Mouse (Mus musculus) Patski (cell line): ENCODE measurements at regions not wholly inside any gene's neighbourhood (a gene's known extent, or its start where the extent isn't known, plus 50 kb on each side); places are given as distances from the start of the nearest gene placed in this dataset.

Experiments
- ATAC-seq: fragments of 100-300 bp; one replicate; pipeline ENCODE4 v1.8.0; 2021
- CTCF ChIA-PET: fragments of 350-600 bp; sonication (Branson Sonifier 250); formaldehyde crosslinking; loops from one replicate; lab custom pipeline; 2022; ENCODE audit warnings: inconsistent platforms; lab: Charles Lee
- POLR2A ChIA-PET: fragments of 350-600 bp; sonication (Branson Sonifier 250); formaldehyde crosslinking; loops from one replicate; lab custom pipeline; 2022; ENCODE audit warnings: antibody characterized with exemption, inconsistent platforms; lab: Charles Lee
- DNase-seq: peaks from one replicate; pipeline ENCODE4 v3.0.0-alpha.2; 2011; ENCODE audit warnings: low read depth, low spot score
- H3K27me3 ChIP-seq: fragments of 371-371 bp; one replicate; pipeline ENCODE4 v1.5.1; 2021
- CTCF ChIP-seq: fragments of 100-300 bp; IDR thresholded peaks from one replicate; pipeline ENCODE4 v1.5.1; 2021
- in situ Hi-C: fragments of 300-500 bp; cut with MboI; formaldehyde crosslinking; loops from 3 replicates; pipeline ENCODE4 v1.11.1; 2018; ENCODE audit warnings: low pct_unique_long_range_greater_than_20kb, mixed read lengths

GRCm38 (mm10) chr8:115626396-115627136 lies 81.0 kb downstream of the Maf start:
- H3K27me3 ChIP-seq, result no peaks in the 10 kb centered on the region
- DNase-seq (no peak), ATAC-seq (no peak)
- no peak for TF ChIP-seq CTCF
- ChIA-PET POLR2A (interaction anchor here (0.6 kb wide), 1 partner anchor 31 kb away, joined by 4 read pairs; no protein-coding TSS in a partner anchor), CTCF (no interaction called here)
- in situ Hi-C loops, result no loop called here

- no peak for DNase-seq
- in situ Hi-C loops, result no loop called here
- H3K27me3 ChIP-seq, result no peaks in the 10 kb centered on the region
- ATAC-seq, result no peak
- CTCF ChIA-PET, result no interaction called here
- TF ChIP-seq CTCF, result no peak
- POLR2A ChIA-PET, result no interaction called here
Measured at GRCm38 (mm10) chr8:115625072-115625471, 82.5 kb downstream of the Maf start.

GRCm38 (mm10) chr8:115618049-115618760 lies 89.4 kb downstream of the Maf start:
- CTCF ChIA-PET, result no interaction called here
- no peaks in the 10 kb centered on the region for H3K27me3 ChIP-seq
- in situ Hi-C loops, result no loop called here
- POLR2A ChIA-PET, result no interaction called here
- DNase-seq, result no peak
- TF ChIP-seq CTCF, result no peak
- ATAC-seq, result no peak

GRCm38 (mm10) chr8:115616871-115617605 lies 90.6 kb downstream of the Maf start:
- ATAC-seq (no peak), DNase-seq (no peak)
- TF ChIP-seq CTCF, result no peak
- no peaks in the 10 kb centered on the region for H3K27me3 ChIP-seq
- CTCF ChIA-PET, result no interaction called here
- POLR2A ChIA-PET, result no interaction called here
- in situ Hi-C loops, result no loop called here

- H3K27me3 ChIP-seq, result peaks cover 3% of the 10 kb centered on the region
- no peak for DNase-seq
- in situ Hi-C loops, result no loop called here
- no peak for TF ChIP-seq CTCF
- CTCF ChIA-PET, result no interaction called here
- ATAC-seq, result no peak
- POLR2A ChIA-PET, result interaction anchor here (0.7 kb wide), 1 partner anchor 17 kb away, joined by 3 read pairs; no protein-coding TSS in a partner anchor
Measured at GRCm38 (mm10) chr8:115613946-115614584, 93.5 kb downstream of the Maf start.

GRCm38 (mm10) chr8:115612119-115612518 lies 95.5 kb downstream of the Maf start:
- DNase-seq (no peak), ATAC-seq (no peak)
- TF ChIP-seq CTCF, result no peak
- in situ Hi-C loops, result no loop called here
- ChIA-PET CTCF (no interaction called here), POLR2A (no interaction called here)
- H3K27me3 ChIP-seq, result peaks cover 3% of the 10 kb centered on the region

GRCm38 (mm10) chr8:115599771-115600170 lies 107.8 kb downstream of the Maf start:
- H3K27me3 ChIP-seq, result no peaks in the 10 kb centered on the region
- ATAC-seq (no peak), DNase-seq (no peak)
- in situ Hi-C loops, result no loop called here
- CTCF ChIA-PET, result no interaction called here
- POLR2A ChIA-PET, result no interaction called here
- no peak for TF ChIP-seq CTCF

GRCm38 (mm10) chr8:115597226-115597953 lies 110.2 kb downstream of the Maf start:
- POLR2A ChIA-PET, result interaction anchor here (0.6 to 1.0 kb wide), 3 partner anchors 17 to 348 kb away, joined by 3 to 4 read pairs (median 3); no protein-coding TSS in a partner anchor

GRCm38 (mm10) chr8:115589721-115590120 lies 117.9 kb downstream of the Maf start:
- POLR2A ChIA-PET, result interaction anchor here (0.5 kb wide), 1 partner anchor 7 kb away, joined by 7 read pairs; no protein-coding TSS in a partner anchor
- ATAC-seq (no peak), DNase-seq (no peak)
- CTCF ChIA-PET, result interaction anchor here (1.5 kb wide), 1 partner anchor 9 kb away, joined by 4 read pairs; no protein-coding TSS in a partner anchor
- in situ Hi-C loops, result no loop called here
- no peak for TF ChIP-seq CTCF
- H3K27me3 ChIP-seq, result peaks cover 4% of the 10 kb centered on the region

More at GRCm38 (mm10) chr8:115597226-115597953, 110.2 kb downstream of the Maf start:
- no peak for ATAC-seq
- DNase-seq, result no peak
- no peak for TF ChIP-seq CTCF
- no peaks in the 10 kb centered on the region for H3K27me3 ChIP-seq
- CTCF ChIA-PET, result no interaction called here
- in situ Hi-C loops, result no loop called here

GRCm38 (mm10) chr8:115589076-115589475 lies 118.5 kb downstream of the Maf start:
- ATAC-seq, result no peak
- DNase-seq, result no peak
- no peak for TF ChIP-seq CTCF
- in situ Hi-C loops, result no loop called here
- H3K27me3 ChIP-seq, result peaks cover 4% of the 10 kb centered on the region
- ChIA-PET POLR2A (no interaction called here), CTCF (interaction anchor here (1.5 kb wide), 1 partner anchor 9 kb away, joined by 4 read pairs; no protein-coding TSS in a partner anchor)
